Mouse (Mus musculus) hindbrain, embryonic 15.5 days (tissue): ENCODE data around the gene Camk2b. TPM values are rescaled to one million over a fixed set of nuclear protein-coding genes. Genes with fewer than 3 reads are reported as not detected.
"Not testable (repeated sequence)": the region's sequence is repeated elsewhere in the genome, so short reads cannot be mapped to it uniquely, and the experiment has no call there.

Experiments used
- ATAC-seq: fragments of 200-750 bp; cut with Nextera tagmentation; 2 replicates; pipeline ENCODE4 v1.8.0; 2017; ENCODE audit warnings: low read depth, moderate number of reproducible peaks, moderate TSS enrichment; ENCODE audit not compliant: low FRiP score
- H3K27ac ChIP-seq: fragments of 300-500 bp; sonication (generic); replicated peaks from 2 replicates; pipeline ENCODE4 v1.5.1; 2015; ENCODE audit warnings: mild to moderate bottlenecking, inconsistent platforms
- H3K27me3 ChIP-seq: fragments of 300-500 bp; sonication (generic); 2 replicates; pipeline ENCODE4 v1.6.1; 2015; ENCODE audit warnings: control low read depth, inconsistent platforms
- H3K36me3 ChIP-seq: fragments of 300-500 bp; sonication (generic); 2 replicates; pipeline ENCODE4 v1.6.1; 2015; ENCODE audit warnings: control low read depth, inconsistent platforms
- H3K4me1 ChIP-seq: fragments of 300-500 bp; sonication (generic); replicated peaks from 2 replicates; pipeline ENCODE4 v1.6.1; 2015; ENCODE audit warnings: control low read depth, inconsistent platforms
- H3K4me2 ChIP-seq: fragments of 300-500 bp; sonication (generic); 2 replicates; pipeline ENCODE4 v1.6.1; 2015; ENCODE audit warnings: moderate library complexity, mild to moderate bottlenecking, inconsistent platforms
- H3K4me3 ChIP-seq: fragments of 300-500 bp; sonication (generic); 2 replicates; pipeline ENCODE4 v1.5.1; 2015; ENCODE audit warnings: mild to moderate bottlenecking, inconsistent platforms
- H3K9ac ChIP-seq: fragments of 300-500 bp; sonication (generic); 2 replicates; pipeline ENCODE4 v1.6.1; 2015; ENCODE audit warnings: inconsistent platforms
- H3K9me3 ChIP-seq: fragments of 300-500 bp; sonication (generic); 2 replicates; pipeline ENCODE4 v1.6.1; 2016; ENCODE audit warnings: control low read depth, inconsistent platforms
- WGBS: fragments of 180-500 bp; shearing (Covaris S2); methylation state at CpG from one replicate; pipeline ENCODE4 v1.1.7; 2015; 5-methylcytosine and 5-hydroxymethylcytosine counted together
- polyA plus RNA-seq: library from polyadenylated mRNA; unstranded; fragments of >200 nt; fragmentation: Nextera tagmentation; extraction: Ambion mirVana; gene quantifications from 2 replicates; pipeline ENCODE4 v1.2.1, GENCODE M21; 2015

The Camk2b gene
- polyA plus RNA-seq, 1 experiment from 2014 or later, result 145 TPM

DNA sequence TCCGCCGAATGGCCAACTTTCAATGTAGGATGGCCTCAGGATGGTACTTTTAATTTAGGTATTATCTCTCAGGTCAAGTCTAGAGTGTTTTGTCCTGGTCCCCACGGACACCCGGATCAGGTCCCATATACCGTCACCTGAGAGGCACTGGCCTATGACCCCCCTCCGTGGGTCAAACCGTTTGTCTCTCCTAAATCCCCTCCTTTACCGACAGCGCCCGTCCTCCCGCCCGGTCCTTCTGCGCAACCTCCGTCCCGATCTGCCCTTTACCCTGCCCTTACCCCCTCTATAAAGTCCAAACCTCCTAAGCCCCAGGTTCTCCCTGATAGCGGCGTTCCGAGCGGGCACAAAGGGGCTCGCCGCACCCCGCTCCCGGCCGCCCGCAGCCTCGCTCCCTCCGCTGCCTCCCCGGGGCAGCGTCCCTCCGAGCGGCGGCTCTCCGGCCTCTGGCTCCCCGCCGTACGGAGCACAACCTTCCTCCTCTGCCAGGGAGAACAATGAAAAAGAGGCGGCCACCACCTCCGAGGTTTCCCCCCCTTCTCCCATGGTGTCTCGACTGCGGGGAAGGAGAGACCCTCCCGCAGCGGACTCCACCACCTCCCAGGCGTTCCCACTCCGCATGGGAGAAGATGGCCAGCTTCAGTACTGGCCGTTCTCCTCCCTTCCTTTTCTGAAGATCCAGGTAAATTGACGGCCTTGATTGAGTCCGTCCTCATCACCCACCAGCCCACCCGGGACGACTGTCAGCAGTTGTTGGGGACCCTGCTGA lies 59.0 kb downstream of the Camk2b start:
- Histone ChIP-seq H3K9ac (0 out of 2 replicates have a peak overlapping the region, but pooled peaks have one; percentile 22), H3K4me3 (peak overlapping the region; percentile 37), H3K4me2 (peak overlapping the region; percentile 56)
- H3K4me1 ChIP-seq, H3K9me3 ChIP-seq, H3K36me3 ChIP-seq, H3K27me3 ChIP-seq, H3K27ac ChIP-seq: not testable (repeated sequence)
- ATAC-seq, result 0 out of 2 replicates have a peak, but pooled peaks have one; percentile 73
- WGBS, result 4% methylated on average over 21 of the region's 49 CpGs

DNA sequence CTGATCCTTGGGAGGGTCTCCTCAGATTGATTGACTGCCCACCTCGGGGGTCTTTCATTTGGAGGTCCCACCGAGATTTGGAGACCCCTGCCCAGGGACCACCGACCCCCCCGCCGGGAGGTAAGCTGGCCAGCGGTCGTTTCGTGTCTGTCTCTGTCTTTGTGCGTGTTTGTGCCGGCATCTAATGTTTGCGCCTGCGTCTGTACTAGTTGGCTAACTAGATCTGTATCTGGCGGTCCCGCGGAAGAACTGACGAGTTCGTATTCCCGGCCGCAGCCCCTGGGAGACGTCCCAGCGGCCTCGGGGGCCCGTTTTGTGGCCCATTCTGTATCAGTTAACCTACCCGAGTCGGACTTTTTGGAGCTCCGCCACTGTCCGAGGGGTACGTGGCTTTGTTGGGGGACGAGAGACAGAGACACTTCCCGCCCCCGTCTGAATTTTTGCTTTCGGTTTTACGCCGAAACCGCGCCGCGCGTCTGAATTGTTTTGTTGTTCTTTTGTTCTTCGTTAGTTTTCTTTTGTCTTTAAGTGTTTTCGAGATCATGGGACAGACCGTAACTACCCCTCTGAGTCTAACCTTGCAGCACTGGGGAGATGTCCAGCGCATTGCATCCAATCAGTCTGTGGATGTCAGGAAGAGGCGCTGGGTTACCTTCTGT lies 59.7 kb downstream of the Camk2b start:
- not testable (repeated sequence) for H3K27me3 ChIP-seq, H3K4me1 ChIP-seq, H3K9ac ChIP-seq, H3K27ac ChIP-seq, H3K9me3 ChIP-seq, H3K36me3 ChIP-seq, ATAC-seq
- peak overlapping the region; percentile 56 for H3K4me2 ChIP-seq
- H3K4me3 ChIP-seq, result peak overlapping the region; percentile 37
- 4% methylated on average over 34 of the region's 44 CpGs for WGBS

DNA sequence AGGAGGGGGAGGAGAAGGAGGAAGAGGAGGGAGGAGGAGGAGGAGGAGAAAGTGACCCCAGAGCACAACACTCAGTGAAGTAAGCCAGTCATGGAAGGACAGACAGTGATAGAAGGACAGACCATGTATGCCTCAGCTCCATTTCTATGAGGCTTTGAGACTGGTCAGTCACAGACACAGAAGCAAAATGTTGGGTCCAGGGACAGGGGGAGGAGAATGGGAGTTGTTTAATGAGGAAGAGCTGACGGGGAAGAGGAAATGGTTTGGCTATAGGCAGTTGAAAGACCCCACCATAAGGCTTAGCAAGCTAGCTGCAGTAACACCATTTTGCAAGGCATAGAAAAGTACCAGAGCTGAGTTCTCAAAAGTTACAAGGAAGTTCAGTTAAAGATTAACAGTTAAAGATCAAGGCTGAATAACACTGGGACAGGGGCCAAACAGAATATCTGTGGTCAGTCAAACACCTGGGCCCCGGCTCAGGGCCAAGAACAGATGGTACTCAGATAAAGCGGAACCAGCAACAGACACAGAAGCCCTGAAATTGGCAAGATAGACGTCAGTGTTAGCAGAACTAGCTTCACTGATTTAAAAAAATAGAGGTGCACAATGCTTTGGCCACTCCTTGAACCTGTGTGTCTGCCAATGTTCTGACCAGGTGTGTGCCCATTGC lies 60.7 kb downstream of the Camk2b start:
- not testable (repeated sequence) for H3K9me3 ChIP-seq, H3K27ac ChIP-seq, H3K27me3 ChIP-seq, H3K4me3 ChIP-seq, H3K4me2 ChIP-seq, H3K36me3 ChIP-seq, ATAC-seq, H3K4me1 ChIP-seq, H3K9ac ChIP-seq
- WGBS, result 59% methylated on average over 1 of the region's 4 CpGs

DNA sequence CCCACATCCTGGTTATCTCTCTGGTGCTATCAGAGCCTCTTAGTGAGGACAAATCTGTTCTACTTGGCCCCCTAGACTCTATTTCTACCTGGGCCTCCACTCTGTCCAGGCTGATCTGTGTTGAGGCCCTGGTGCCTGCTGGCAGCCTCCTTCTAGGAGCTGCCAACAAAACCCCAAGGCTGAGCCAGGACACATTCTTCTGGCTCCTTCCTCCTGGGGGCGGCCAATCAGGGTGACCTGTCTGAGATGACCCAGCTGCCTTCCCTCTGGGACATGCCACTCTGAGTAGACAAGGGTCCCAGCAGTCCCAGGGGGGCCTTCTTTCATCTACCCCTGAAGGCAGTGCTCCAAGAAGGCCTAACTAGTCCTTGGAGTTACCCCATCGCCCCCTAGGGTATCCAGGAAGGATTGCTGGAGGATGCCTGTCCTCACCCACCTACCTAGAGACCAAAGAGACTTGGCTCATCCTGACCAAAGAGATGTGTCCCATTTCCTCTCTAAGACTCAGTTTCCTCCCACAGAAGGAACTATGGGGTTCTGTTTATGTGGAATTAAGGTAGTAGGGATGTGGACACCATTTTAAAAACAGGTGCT lies 63.0 kb downstream of the Camk2b start:
- Histone ChIP-seq H3K27me3 (no peaks in the 10 kb centered on the region), H3K36me3 (no peaks in the 10 kb centered on the region; the same call in 1 of the 2 replicates), H3K4me1 (peaks cover 23% of the 10 kb centered on the region), H3K27ac (no peak overlapping the region), H3K4me2 (no peak overlapping the region), H3K4me3 (no peak overlapping the region), H3K9ac (no peak overlapping the region), H3K9me3 (no peaks in the 10 kb centered on the region)
- ATAC-seq, result no peak
- 36% methylated on average over 2 of the region's 2 CpGs for WGBS

DNA sequence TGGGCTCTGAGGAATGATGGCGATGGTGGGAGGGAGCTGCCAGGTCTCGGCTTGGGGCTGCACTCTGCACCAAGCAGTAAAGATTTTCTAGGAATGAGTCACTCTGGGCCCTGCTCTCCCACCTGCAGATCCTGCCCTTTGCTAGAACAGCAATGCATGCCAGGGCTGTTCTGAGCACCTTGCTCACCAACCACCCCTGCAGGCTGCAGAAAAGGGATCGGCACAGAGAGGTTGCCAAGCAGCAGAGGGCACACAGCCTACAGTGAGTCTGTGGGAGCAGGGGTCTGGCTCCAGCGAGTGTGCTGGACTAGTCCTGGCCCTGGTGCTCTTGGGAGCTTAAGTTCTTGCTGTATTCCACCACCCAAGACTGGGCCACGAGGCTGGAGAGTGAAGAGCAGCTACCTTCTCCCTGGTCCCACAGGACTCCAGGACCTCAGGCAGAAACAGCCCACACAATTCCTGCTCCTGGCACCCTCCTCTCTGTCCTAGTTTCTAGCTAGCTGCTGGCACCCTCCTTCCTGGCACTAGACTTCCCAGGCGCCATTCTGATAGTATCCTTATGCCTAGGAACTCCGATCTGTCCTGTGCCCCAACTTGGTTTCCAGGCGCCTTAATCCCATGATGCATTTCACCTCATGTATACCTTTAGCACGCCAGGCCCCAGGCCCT lies 64.0 kb downstream of the Camk2b start:
- Histone ChIP-seq H3K4me2 (no peak overlapping the region), H3K4me1 (peaks cover 23% of the 10 kb centered on the region), H3K27me3 (no peaks in the 10 kb centered on the region), H3K9ac (no peak overlapping the region), H3K9me3 (no peaks in the 10 kb centered on the region), H3K36me3 (no peaks in the 10 kb centered on the region; the same call in 1 of the 2 replicates), H3K27ac (no peak overlapping the region), H3K4me3 (no peak overlapping the region)
- WGBS, result 81% methylated on average over 9 of the region's 9 CpGs
- no peak for ATAC-seq

DNA sequence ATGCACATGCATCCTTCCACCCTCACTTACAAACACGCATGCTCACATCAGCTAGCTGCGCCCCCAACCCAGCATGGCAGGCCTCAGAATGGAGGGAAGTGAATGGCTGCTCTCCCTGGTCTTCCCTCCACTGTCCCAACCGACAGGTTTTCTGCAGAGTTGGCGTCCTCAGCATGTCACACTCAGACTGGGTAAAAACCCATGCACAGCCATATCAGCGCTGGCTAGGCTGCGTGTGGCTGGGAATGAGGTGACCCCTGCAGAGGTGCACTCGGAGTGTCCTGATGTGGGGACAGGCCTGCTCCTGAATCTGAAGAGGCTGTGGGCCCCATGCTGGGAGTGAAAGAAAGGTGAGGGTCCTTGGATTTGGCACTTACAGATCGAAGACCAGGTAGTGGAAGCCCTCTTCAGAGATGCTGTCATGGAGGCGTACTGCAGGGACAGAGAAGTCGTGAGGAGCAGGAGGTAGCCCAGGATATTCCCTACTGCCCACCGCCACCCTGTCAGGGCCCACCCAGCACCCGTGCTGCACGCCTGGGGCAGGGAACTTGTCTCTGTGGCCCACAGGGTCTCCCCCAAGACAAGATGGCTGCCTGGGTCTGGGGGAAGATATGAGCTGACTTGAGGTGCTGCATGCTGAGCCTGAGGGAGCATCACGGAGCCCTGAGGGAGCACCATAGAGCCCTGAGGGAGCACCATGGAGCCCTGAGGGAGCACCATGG lies 65.0 kb downstream of the Camk2b start:
- peaks cover 23% of the 10 kb centered on the region for H3K4me1 ChIP-seq
- H3K27ac ChIP-seq, result peak overlapping the region; percentile 67
- no peaks in the 10 kb centered on the region; the same call in 1 of the 2 replicates for H3K36me3 ChIP-seq
- no peak overlapping the region for H3K9ac ChIP-seq
- H3K4me3 ChIP-seq, result no peak overlapping the region
- no peaks in the 10 kb centered on the region for H3K27me3 ChIP-seq
- H3K9me3 ChIP-seq, result no peaks in the 10 kb centered on the region
- ATAC-seq, result 0 out of 2 replicates have a peak, but pooled peaks have one; percentile 1
- H3K4me2 ChIP-seq, result no peak overlapping the region
- WGBS, result 83% methylated on average over 14 of the region's 14 CpGs

DNA sequence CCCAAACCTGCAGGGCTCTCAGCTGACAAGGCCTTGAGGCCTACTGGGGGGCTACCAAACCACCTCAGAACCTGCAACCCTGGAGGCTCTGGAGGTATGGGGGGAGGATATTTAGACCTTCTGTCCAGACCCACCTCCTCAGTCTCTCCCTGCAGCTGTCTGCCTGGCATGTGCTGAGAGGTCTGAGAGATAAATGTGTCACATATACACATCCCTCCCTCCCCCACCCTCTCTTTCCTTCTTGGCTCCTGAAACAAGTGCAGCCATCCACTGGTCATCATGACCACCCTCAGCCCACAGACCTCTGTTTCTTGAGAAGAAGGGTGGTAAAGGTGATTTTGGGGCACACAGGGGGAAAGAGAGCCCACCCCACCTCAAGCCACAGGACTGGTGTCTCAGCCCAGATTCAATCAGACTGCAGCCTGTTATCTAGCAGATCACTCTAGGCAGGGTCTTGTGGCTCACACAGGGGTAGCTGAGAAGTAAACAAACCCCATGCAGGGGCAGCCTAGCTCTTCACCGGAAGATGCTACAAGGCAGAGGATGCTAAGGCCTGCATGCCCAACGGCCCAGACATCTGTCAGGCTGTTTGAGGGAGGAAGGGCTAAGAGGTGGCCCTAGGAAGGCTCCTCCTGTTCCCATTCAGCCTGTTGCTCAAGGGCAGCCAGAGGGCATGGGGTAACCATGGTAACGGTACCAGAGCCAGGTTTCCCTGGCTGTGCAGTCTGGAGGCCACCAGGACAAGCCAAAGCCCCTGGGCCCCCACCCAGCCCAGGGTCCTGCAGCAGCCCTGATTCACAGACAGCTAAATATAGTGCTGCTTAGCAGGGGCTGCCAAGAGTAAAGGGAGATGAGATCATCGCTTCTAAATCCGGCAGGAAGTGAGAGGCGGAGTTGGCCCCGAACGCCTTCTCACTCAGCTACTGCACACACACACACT lies 66.1 kb downstream of the Camk2b start:
- H3K4me3 ChIP-seq, result no peak overlapping the region
- no peaks in the 10 kb centered on the region for H3K9me3 ChIP-seq
- no peaks in the 10 kb centered on the region; the same call in 1 of the 2 replicates for H3K36me3 ChIP-seq
- no peak overlapping the region for H3K4me2 ChIP-seq
- H3K27me3 ChIP-seq, result no peaks in the 10 kb centered on the region
- 0 out of 2 replicates have a peak overlapping the region, but pooled peaks have one; percentile 15 for H3K9ac ChIP-seq
- H3K4me1 ChIP-seq, result peaks cover 23% of the 10 kb centered on the region
- WGBS, result 11% methylated on average over 8 of the region's 8 CpGs
- peak; percentile 89 for ATAC-seq
- H3K27ac ChIP-seq, result peak overlapping the region; percentile 67

DNA sequence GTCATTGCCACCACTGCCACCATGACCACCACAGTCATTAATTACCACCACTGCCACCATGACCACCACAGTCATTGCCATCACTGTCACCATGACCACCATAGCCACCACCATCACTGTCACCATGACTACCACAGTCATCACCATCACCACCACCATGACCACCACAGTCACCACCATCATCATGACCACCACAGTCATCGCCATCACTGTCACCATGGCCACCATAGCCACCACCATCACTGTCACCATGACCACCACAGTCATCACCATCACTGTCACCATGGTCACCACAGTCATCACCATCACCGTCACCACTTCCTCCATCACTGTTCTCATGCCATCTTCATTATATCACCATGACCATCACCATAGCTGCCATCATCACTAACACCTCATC lies 67.7 kb downstream of the Camk2b start:
- H3K9ac ChIP-seq, result no peak overlapping the region
- no peaks in the 10 kb centered on the region; the same call in 1 of the 2 replicates for H3K36me3 ChIP-seq
- H3K4me1 ChIP-seq, result peaks cover 23% of the 10 kb centered on the region
- no peaks in the 10 kb centered on the region for H3K9me3 ChIP-seq
- no peak for ATAC-seq
- no peak overlapping the region for H3K4me3 ChIP-seq
- H3K27ac ChIP-seq, result no peak overlapping the region
- H3K27me3 ChIP-seq, result no peaks in the 10 kb centered on the region
- WGBS, result 95% methylated on average over 2 of the region's 2 CpGs
- no peak overlapping the region for H3K4me2 ChIP-seq

DNA sequence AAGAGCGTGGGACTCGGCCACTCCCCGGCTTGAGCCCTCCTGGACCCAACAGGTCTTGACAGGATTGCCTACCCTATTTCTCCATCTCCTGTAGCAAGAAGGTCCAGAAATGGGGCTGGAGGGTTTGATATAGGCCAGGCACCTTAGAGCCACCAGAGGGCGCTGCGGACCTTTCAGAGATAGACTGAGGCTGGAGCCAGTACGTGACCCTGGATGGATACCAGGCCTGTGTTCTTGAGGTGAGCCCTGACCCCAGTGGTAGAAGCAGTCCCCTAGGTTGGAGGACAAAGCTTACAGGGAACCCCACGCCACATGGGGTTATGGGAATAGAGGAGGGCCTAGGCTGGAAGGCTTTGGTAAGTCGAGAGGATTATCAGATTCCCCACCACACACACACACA lies 70.2 kb downstream of the Camk2b start:
- H3K27ac ChIP-seq, result no peak overlapping the region
- peaks cover 18% of the 10 kb centered on the region for H3K4me1 ChIP-seq
- peaks cover 4% of the 10 kb centered on the region; the same call in 1 of the 2 replicates for H3K36me3 ChIP-seq
- H3K9me3 ChIP-seq, result no peaks in the 10 kb centered on the region
- H3K9ac ChIP-seq, result no peak overlapping the region
- H3K4me2 ChIP-seq, result no peak overlapping the region
- H3K4me3 ChIP-seq, result no peak overlapping the region
- 17% methylated on average over 8 of the region's 8 CpGs for WGBS
- ATAC-seq, result no peak; the same call in 1 of the 2 replicates
- H3K27me3 ChIP-seq, result no peaks in the 10 kb centered on the region

DNA sequence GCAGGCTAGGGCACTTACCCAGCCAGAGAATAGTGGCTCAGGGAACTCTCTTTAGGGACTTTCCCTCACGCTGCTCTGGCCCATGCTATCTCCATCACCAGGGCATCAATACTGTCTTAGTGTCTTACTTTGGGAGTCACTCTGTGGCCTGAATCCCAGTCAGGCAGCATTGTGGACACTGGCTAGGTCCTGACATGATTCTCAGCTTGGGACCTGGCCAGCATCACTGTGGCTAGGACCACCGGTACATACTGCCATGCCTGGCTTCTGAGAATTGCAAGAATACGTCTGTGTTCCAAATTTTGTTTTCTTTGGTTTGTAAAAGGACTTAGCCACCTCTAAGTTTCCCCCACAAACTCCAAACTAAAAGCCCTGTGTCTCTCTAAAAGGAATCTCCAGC lies 71.3 kb downstream of the Camk2b start:
- Histone ChIP-seq H3K9ac (no peak overlapping the region), H3K9me3 (no peaks in the 10 kb centered on the region), H3K27ac (no peak overlapping the region), H3K27me3 (no peaks in the 10 kb centered on the region), H3K4me3 (no peak overlapping the region), H3K4me1 (peaks cover 7% of the 10 kb centered on the region), H3K4me2 (no peak overlapping the region), H3K36me3 (peaks cover 4% of the 10 kb centered on the region; the same call in 1 of the 2 replicates)
- WGBS, result 80% methylated on average over 3 of the region's 3 CpGs
- ATAC-seq, result no peak
